Mouse (Mus musculus) lung, embryonic 16.5 days (tissue): Measurements from ENCODE around the gene Itga3. TPM values are rescaled to one million over a fixed set of nuclear protein-coding genes. Genes with fewer than 3 reads are reported as not detected.

Experiments used
- ATAC-seq: fragments of 200-750 bp; cut with Nextera tagmentation; 2 replicates; pipeline ENCODE4 v1.8.0; 2017; ENCODE audit warnings: low read depth, mild to moderate bottlenecking, moderate library complexity
- H3K27ac ChIP-seq: fragments of 300-500 bp; sonication (generic); 2 replicates; pipeline ENCODE4 v1.5.1; 2014; ENCODE audit warnings: mild to moderate bottlenecking, control low read depth, low read length
- H3K27me3 ChIP-seq: fragments of 300-500 bp; sonication (generic); 2 replicates; pipeline ENCODE4 v1.6.1; 2014; ENCODE audit warnings: low read depth, low read length, mixed read lengths; ENCODE audit not compliant: control insufficient read depth, insufficient read depth
- H3K36me3 ChIP-seq: fragments of 300-500 bp; sonication (generic); 2 replicates; pipeline ENCODE4 v1.6.1; 2014; ENCODE audit warnings: low read length; ENCODE audit not compliant: control insufficient read depth, insufficient read depth
- H3K4me1 ChIP-seq: fragments of 300-500 bp; sonication (generic); replicated peaks from 2 replicates; pipeline ENCODE4 v1.6.1; 2014; ENCODE audit warnings: low read length, mixed read lengths; ENCODE audit not compliant: control insufficient read depth, insufficient read depth
- H3K4me2 ChIP-seq: fragments of 300-500 bp; sonication (generic); 2 replicates; pipeline ENCODE4 v1.6.1; 2014; ENCODE audit warnings: low read depth, low read length, control low read depth
- H3K4me3 ChIP-seq: fragments of 300-500 bp; sonication (generic); 2 replicates; pipeline ENCODE4 v1.5.1; 2014; ENCODE audit warnings: mild to moderate bottlenecking, low read length, control low read depth
- H3K9ac ChIP-seq: fragments of 300-500 bp; sonication (generic); 2 replicates; pipeline ENCODE4 v1.6.1; 2014; ENCODE audit warnings: low read length, control low read depth
- H3K9me3 ChIP-seq: fragments of 300-500 bp; sonication (generic); 2 replicates; pipeline ENCODE4 v1.6.1; 2016; ENCODE audit warnings: low read length; ENCODE audit not compliant: control insufficient read depth
- WGBS: fragments of 180-500 bp; shearing (Covaris S2); extraction: QIAGEN DNeasy Blood & Tissue Kit; methylation state at CpG from one replicate; pipeline ENCODE4 v1.1.7; 2014; 5-methylcytosine and 5-hydroxymethylcytosine counted together
- polyA plus RNA-seq: library from polyadenylated mRNA; unstranded; fragments of >200 nt; fragmentation: Nextera tagmentation; extraction: Ambion mirVana; gene quantifications from 2 replicates; pipeline ENCODE4 v1.2.1, GENCODE M21; 2015

Gene Itga3
- polyA plus RNA-seq, 1 experiment from 2014 or later: 23.3 TPM

DNA sequence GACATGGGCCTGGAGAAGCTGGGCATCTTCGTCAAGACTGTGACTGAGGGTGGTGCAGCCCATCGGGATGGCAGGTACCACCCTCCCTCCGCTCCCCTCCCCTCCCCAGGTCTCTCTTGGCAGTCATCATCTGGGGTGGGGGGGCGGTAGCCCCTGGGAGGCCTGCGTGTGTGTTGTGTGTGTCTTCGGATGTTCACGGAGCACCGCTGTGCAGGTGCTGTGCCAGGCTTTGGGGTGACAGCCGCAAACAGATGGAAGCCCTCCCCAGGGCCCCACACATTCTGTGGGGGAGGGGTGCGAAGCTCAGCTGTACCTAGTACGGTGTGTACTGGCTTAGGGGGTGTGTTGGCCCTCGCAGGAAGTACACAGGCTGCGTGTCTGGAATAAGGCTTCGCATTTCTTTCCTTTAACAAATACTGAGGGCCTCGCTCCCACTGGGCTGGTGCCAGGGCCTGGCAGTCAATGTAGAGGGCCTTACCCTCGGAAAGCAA, 78.5 kb downstream of the Itga3 start:
- Histone ChIP-seq H3K4me1 (peaks cover 38% of the 10 kb centered on the region), H3K27me3 (no peaks in the 10 kb centered on the region), H3K36me3 (peaks cover 36% of the 10 kb centered on the region), H3K4me3 (no peak overlapping the region), H3K27ac (no peak overlapping the region), H3K9ac (no peak overlapping the region), H3K4me2 (no peak overlapping the region), H3K9me3 (no peaks in the 10 kb centered on the region)
- ATAC-seq: no peak
- WGBS: 66% methylated on average over 16 of the region's 16 CpGs

DNA sequence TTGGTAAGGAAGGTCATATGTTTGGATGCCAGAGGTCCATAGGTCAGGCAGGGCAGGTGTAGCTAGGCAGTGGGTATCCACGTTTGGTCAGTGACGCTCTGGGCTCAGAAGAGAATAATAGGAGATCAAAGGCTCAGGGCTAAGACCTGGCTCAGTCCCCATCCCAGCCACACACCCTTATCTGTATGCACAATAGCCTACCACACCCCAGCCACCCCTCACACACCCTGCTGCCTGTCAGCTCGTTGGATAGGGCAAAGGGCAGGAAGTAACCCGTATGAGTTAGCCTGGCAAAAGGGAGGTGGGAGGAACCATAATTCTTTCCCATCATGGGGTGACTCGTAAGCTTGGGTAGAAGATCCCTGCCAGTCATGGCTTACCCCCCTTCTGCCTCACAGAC, 79.0 kb downstream of the Itga3 start:
- no peaks in the 10 kb centered on the region for H3K27me3 ChIP-seq
- no peak for ATAC-seq
- WGBS: 47% methylated on average over 5 of the region's 5 CpGs
- H3K4me1 ChIP-seq: peaks cover 42% of the 10 kb centered on the region
- no peaks in the 10 kb centered on the region for H3K9me3 ChIP-seq
- H3K36me3 ChIP-seq: peaks cover 34% of the 10 kb centered on the region
- no peak overlapping the region for H3K27ac ChIP-seq
- no peak overlapping the region for H3K4me3 ChIP-seq
- H3K9ac ChIP-seq: no peak overlapping the region
- no peak overlapping the region for H3K4me2 ChIP-seq

GRCm38 (mm10) chr11:94996984-94997383, 79.6 kb downstream of the Itga3 start:
- H3K4me1 ChIP-seq: peaks cover 45% of the 10 kb centered on the region
- no peak overlapping the region for H3K4me2 ChIP-seq
- H3K27me3 ChIP-seq: no peaks in the 10 kb centered on the region
- peaks cover 28% of the 10 kb centered on the region for H3K36me3 ChIP-seq
- H3K9me3 ChIP-seq: no peaks in the 10 kb centered on the region
- ATAC-seq: no peak
- no peak overlapping the region for H3K27ac ChIP-seq
- no peak overlapping the region for H3K4me3 ChIP-seq
- WGBS: 90% methylated on average over 6 of the region's 6 CpGs
- H3K9ac ChIP-seq: no peak overlapping the region

DNA sequence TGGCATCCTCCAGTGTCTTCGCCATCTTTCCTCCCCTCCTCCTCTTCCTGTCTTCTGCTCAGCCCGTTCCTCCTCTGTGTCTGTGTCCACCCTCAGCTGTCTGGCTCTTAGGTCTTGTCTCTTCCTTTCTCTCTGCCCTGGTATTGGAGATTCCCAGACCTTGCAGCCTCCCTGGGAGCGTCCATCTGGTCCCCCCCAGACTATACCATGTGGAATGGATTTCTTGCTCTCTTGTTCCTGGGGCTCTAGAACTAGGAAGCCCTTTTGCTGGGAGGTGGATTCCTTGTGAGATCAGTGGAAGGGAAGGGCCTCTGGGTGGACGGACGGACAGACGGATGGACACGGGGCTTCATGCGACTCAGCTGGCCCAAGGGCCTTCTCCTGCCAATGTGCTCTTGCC, 80.5 kb downstream of the Itga3 start:
- Histone ChIP-seq H3K4me2 (no peak overlapping the region), H3K4me1 (peaks cover 44% of the 10 kb centered on the region), H3K9me3 (no peaks in the 10 kb centered on the region), H3K9ac (no peak overlapping the region), H3K36me3 (peaks cover 21% of the 10 kb centered on the region), H3K27me3 (no peaks in the 10 kb centered on the region), H3K4me3 (no peak overlapping the region), H3K27ac (no peak overlapping the region)
- 81% methylated on average over 8 of the region's 8 CpGs for WGBS
- ATAC-seq: no peak

- Histone ChIP-seq H3K27me3 (no peaks in the 10 kb centered on the region), H3K27ac (no peak overlapping the region), H3K9me3 (no peaks in the 10 kb centered on the region), H3K9ac (peak overlapping the region; percentile 93), H3K4me1 (peaks cover 41% of the 10 kb centered on the region), H3K4me3 (peak overlapping the region; percentile 89), H3K36me3 (peaks cover 18% of the 10 kb centered on the region), H3K4me2 (peak overlapping the region; percentile 96)
- ATAC-seq: no peak
- WGBS: 74% methylated on average over 11 of the region's 11 CpGs
Measured at GRCm38 (mm10) chr11:94994947-94995772, 81.4 kb downstream of the Itga3 start.

Other genes with a start within 250 kb of the Itga3 start
- 1,180 and 1,421 TPM in 2 replicates for gene Col1a1, start 140.6 kb downstream of the Itga3 start, polyA plus RNA-seq
- gene Hils1, start 109.2 kb downstream of the Itga3 start, polyA plus RNA-seq: not detected in 2 replicates
- 1.3 and 1.4 TPM in 2 replicates for gene Sgca, start 100.5 kb downstream of the Itga3 start, polyA plus RNA-seq
- 8.2 and 8.3 TPM in 2 replicates for gene Ppp1r9b, start 85.8 kb downstream of the Itga3 start, polyA plus RNA-seq
- 13.4 and 14.0 TPM in 2 replicates for gene Samd14, start 66.9 kb downstream of the Itga3 start, polyA plus RNA-seq
- gene Pdk2, start 35.4 kb downstream of the Itga3 start, polyA plus RNA-seq: 37.3 and 43.3 TPM in 2 replicates
- 0.31 and 0.77 TPM in 2 replicates for gene Dlx3, start 43.3 kb upstream of the Itga3 start, polyA plus RNA-seq
- 1.0 and 1.3 TPM in 2 replicates for gene Dlx4, start 69.5 kb upstream of the Itga3 start, polyA plus RNA-seq
- gene Tac4, start 184.7 kb upstream of the Itga3 start, polyA plus RNA-seq: not detected in 2 replicates
- 75.3 and 80.2 TPM in 2 replicates for gene Kat7, start 233.4 kb upstream of the Itga3 start, polyA plus RNA-seq